Mouse (Mus musculus): ENCODE data around the gene Pitpnm2.
A peak's percentile ranks its signal among the peaks of the same experiment; 100 is the strongest.

Gene Pitpnm2

GRCm38 (mm10) chr5:124180500-124181167 is 68.9 kb downstream of the Pitpnm2 start:
- no peak for DNase-seq (ENCODE audit: low spot score in 2 of 2)

GRCm38 (mm10) chr5:124179411-124179810 is 70.1 kb downstream of the Pitpnm2 start:
- no peak for DNase-seq (ENCODE audit: low spot score in 2 of 2)

- no peak for DNase-seq (ENCODE audit: low spot score in 2 of 2)
Observed at GRCm38 (mm10) chr5:124176726-124177132, 72.8 kb downstream of the Pitpnm2 start.

GRCm38 (mm10) chr5:124175138-124175537 is 74.4 kb downstream of the Pitpnm2 start:
- DNase-seq (ENCODE audit: low spot score in 2 of 2): no peak

- DNase-seq (ENCODE audit: low spot score in 2 of 2): no peak
Observed at GRCm38 (mm10) chr5:124173012-124173985, 76.3 kb downstream of the Pitpnm2 start.

- no peak for DNase-seq (ENCODE audit: low spot score in 2 of 2)
Observed at GRCm38 (mm10) chr5:124172246-124172645, 77.3 kb downstream of the Pitpnm2 start.

GRCm38 (mm10) chr5:124171781-124172180 is 77.8 kb downstream of the Pitpnm2 start:
- no peak for DNase-seq (ENCODE audit: low spot score in 2 of 2)

GRCm38 (mm10) chr5:124169224-124169621 is 80.3 kb downstream of the Pitpnm2 start:
- no peak for DNase-seq (ENCODE audit: low spot score in 2 of 2)

- no peak for DNase-seq (ENCODE audit: low spot score in 2 of 2)
Observed at GRCm38 (mm10) chr5:124168428-124169223, 80.9 kb downstream of the Pitpnm2 start.

GRCm38 (mm10) chr5:124167621-124168020 is 81.9 kb downstream of the Pitpnm2 start:
- no peak for DNase-seq (ENCODE audit: low spot score in 2 of 2)

- DNase-seq (ENCODE audit: low spot score in 2 of 2): no peak
Observed at GRCm38 (mm10) chr5:124166741-124167140, 82.8 kb downstream of the Pitpnm2 start.

GRCm38 (mm10) chr5:124165622-124166570 is 83.7 kb downstream of the Pitpnm2 start:
- peak in 1 of 2 experiments; percentile 19 for DNase-seq (ENCODE audit: low spot score in 2 of 2)

- no peak for DNase-seq (ENCODE audit: low spot score in 2 of 2)
Observed at GRCm38 (mm10) chr5:124163445-124163844, 86.1 kb downstream of the Pitpnm2 start.

- peak; percentile 62 to 69 for DNase-seq (ENCODE audit: low spot score in 2 of 2)
Observed at GRCm38 (mm10) chr5:124162577-124162976, 87.0 kb downstream of the Pitpnm2 start.

- no peak for DNase-seq (ENCODE audit: low spot score in 2 of 2)
Observed at GRCm38 (mm10) chr5:124161831-124162230, 87.7 kb downstream of the Pitpnm2 start.

GRCm38 (mm10) chr5:124159453-124159852 is 90.1 kb downstream of the Pitpnm2 start:
- no peak for DNase-seq (ENCODE audit: low spot score in 2 of 2)

GRCm38 (mm10) chr5:124158305-124158704 is 91.3 kb downstream of the Pitpnm2 start:
- no peak for DNase-seq (ENCODE audit: low spot score in 2 of 2)

GRCm38 (mm10) chr5:124155943-124156342 is 93.6 kb downstream of the Pitpnm2 start:
- no peak for DNase-seq (ENCODE audit: low spot score in 2 of 2)

GRCm38 (mm10) chr5:124152734-124153133 is 96.8 kb downstream of the Pitpnm2 start:
- no peak for DNase-seq (ENCODE audit: low spot score in 2 of 2)

GRCm38 (mm10) chr5:124150895-124151294 is 98.7 kb downstream of the Pitpnm2 start:
- DNase-seq (ENCODE audit: low spot score in 2 of 2): no peak

GRCm38 (mm10) chr5:124149028-124149427 is 100.5 kb downstream of the Pitpnm2 start:
- no peak for DNase-seq (ENCODE audit: low spot score in 2 of 2)
